8 mouse cellular contexts compared by ENCODE assay signal in the genomic region with DNA sequence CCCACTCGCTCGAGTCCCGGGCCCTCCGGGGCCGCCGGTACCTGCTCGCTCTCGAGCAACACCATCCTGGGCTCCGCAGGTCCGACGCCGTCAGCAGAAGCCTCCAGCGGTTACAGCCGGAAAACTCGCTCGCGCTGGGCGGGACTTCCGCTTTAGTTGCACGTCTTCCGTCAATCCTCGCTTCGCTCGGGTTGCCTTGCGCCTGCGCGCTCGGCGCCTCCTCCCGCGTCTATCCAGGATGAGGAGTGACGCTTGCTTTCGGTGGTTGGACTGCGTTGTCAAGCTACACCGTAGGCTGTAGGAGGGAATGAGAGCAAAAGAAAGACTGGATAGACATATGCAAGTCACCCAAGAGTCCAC. TPM values are rescaled to one million over a fixed set of nuclear protein-coding genes. Genes with fewer than 3 reads are reported as not detected.
DNase-seq lines count a peak whose midpoint lies in the region; ATAC-seq and TF ChIP-seq lines count a peak whose summit lies in the region.

A gene (minus strand): TSS at position 162 of the 360 bp plus-strand sequence.

- peak; percentile 76; the same call in 1 of the 2 replicates for TF ChIP-seq POLR2A in bone marrow, adult 2 months (IDR thresholded peaks at IDR 0.05; ENCODE audit: borderline replicate concordance, control insufficient read depth, low read depth, low read length)
- TF ChIP-seq POLR2A in limb, embryonic 14.5 days (IDR thresholded peaks at IDR 0.05; ENCODE audit: borderline replicate concordance, extremely low read depth, insufficient read depth, insufficient read length) = 0 out of 2 replicates have a peak, but pooled peaks have one; percentile 81

- ATAC-seq in embryonic facial prominence, embryonic 15.5 days (ENCODE audit: insufficient number of reproducible peaks, low FRiP score, low TSS enrichment, low read depth) = peak; percentile 90
- peak; percentile 95 for ATAC-seq in limb, embryonic 14.5 days (ENCODE audit: low FRiP score, low read depth)
- ATAC-seq in midbrain, postnatal 0 days (ENCODE audit: low FRiP score) = peak; percentile 93

- H3K27ac ChIP-seq in bone marrow, adult 2 months (ENCODE audit: control insufficient read depth, insufficient read depth, low read depth, low read length, poor library complexity) = peak within 1 kb of the TSS; percentile 85
- peak within 1 kb of the TSS; percentile 89 for H3K27ac ChIP-seq in embryonic facial prominence, embryonic 15.5 days (replicated peaks)
- peak within 1 kb of the TSS; percentile 67 for H3K27ac ChIP-seq in limb, embryonic 14.5 days (replicated peaks; ENCODE audit: low read depth, low read length)
- H3K27ac ChIP-seq in midbrain, postnatal 0 days (ENCODE audit: low read depth, low read length) = peak within 1 kb of the TSS; percentile 77

- peak within 1 kb of the TSS; percentile 91 for H3K9ac ChIP-seq in embryonic facial prominence, embryonic 15.5 days
- H3K9ac ChIP-seq in limb, embryonic 14.5 days (ENCODE audit: low read depth, low read length, severe bottlenecking) = peak within 1 kb of the TSS; percentile 90
- peak within 1 kb of the TSS; percentile 87 for H3K9ac ChIP-seq in midbrain, postnatal 0 days (replicated peaks; ENCODE audit: low read length, poor library complexity, severe bottlenecking)

- no peaks in the 10 kb centered on the region for H3K27me3 ChIP-seq in embryonic facial prominence, embryonic 15.5 days
- no peaks in the 10 kb centered on the region for H3K27me3 ChIP-seq in limb, embryonic 14.5 days (ENCODE audit: control insufficient read depth, insufficient read depth, low read length)
- no peaks in the 10 kb centered on the region for H3K27me3 ChIP-seq in midbrain, postnatal 0 days (ENCODE audit: insufficient read depth, low read length)

- H3K9me3 ChIP-seq in embryonic facial prominence, embryonic 15.5 days (replicated peaks) = no peaks in the 10 kb centered on the region
- H3K9me3 ChIP-seq in limb, embryonic 14.5 days (ENCODE audit: control insufficient read depth, low read length) = no peaks in the 10 kb centered on the region
- no peaks in the 10 kb centered on the region for H3K9me3 ChIP-seq in midbrain, postnatal 0 days (ENCODE audit: low read length)

- no peak for TF ChIP-seq CTCF in bone marrow, adult 2 months (IDR thresholded peaks at IDR 0.05; ENCODE audit: control insufficient read depth, insufficient read depth, low read length)
- no peak; the same call in 1 of the 2 replicates for TF ChIP-seq CTCF in midbrain, postnatal 0 days (IDR thresholded peaks at IDR 0.05)

- peak within 1 kb of the TSS; percentile 69 for H3K4me3 ChIP-seq in bone marrow, adult 2 months (replicated peaks; ENCODE audit: control insufficient read depth, low read depth, low read length)
- H3K4me3 ChIP-seq in embryonic facial prominence, embryonic 15.5 days (replicated peaks) = peak within 1 kb of the TSS; percentile 96
- peak within 1 kb of the TSS; percentile 90 for H3K4me3 ChIP-seq in limb, embryonic 14.5 days (replicated peaks; ENCODE audit: low read length)
- H3K4me3 ChIP-seq in midbrain, postnatal 0 days (ENCODE audit: low read depth, low read length) = peak within 1 kb of the TSS; percentile 71

- H3K4me1 ChIP-seq in bone marrow, adult 2 months (ENCODE audit: control insufficient read depth, insufficient read depth, low read length) = peaks cover 2% of the 10 kb centered on the region; the same call in 1 of the 2 replicates
- peaks cover 15% of the 10 kb centered on the region for H3K4me1 ChIP-seq in embryonic facial prominence, embryonic 15.5 days
- peaks cover 5% of the 10 kb centered on the region; the same call in 1 of the 2 replicates for H3K4me1 ChIP-seq in limb, embryonic 14.5 days (ENCODE audit: control insufficient read depth, insufficient read depth, low read length)
- peaks cover 8% of the 10 kb centered on the region; the same call in 1 of the 2 replicates for H3K4me1 ChIP-seq in midbrain, postnatal 0 days (ENCODE audit: insufficient read depth, low read length)

- H3K36me3 ChIP-seq in embryonic facial prominence, embryonic 15.5 days = peaks cover 27% of the 10 kb centered on the region
- peaks cover 28% of the 10 kb centered on the region for H3K36me3 ChIP-seq in limb, embryonic 14.5 days (ENCODE audit: control insufficient read depth, insufficient read depth, low read length)
- H3K36me3 ChIP-seq in midbrain, postnatal 0 days (ENCODE audit: insufficient read depth, low read length) = peaks cover 9% of the 10 kb centered on the region; the same call in 1 of the 2 replicates

- under 1% methylated on average over 35 of the region's 35 CpGs for WGBS in bone marrow, adult 2 months
- under 1% methylated on average over 35 of the region's 35 CpGs for WGBS in embryonic facial prominence, embryonic 15.5 days
- under 1% methylated on average over 35 of the region's 35 CpGs for WGBS in limb, embryonic 14.5 days
- WGBS in midbrain, postnatal 0 days = under 1% methylated on average over 35 of the region's 35 CpGs

- peak; percentile 96 for DNase-seq in 416B (ENCODE audit: low read depth)
- DNase-seq in heart, adult 8-10 months (ENCODE audit: low spot score) = peak; percentile 91
- DNase-seq in kidney, adult 9 months = peak; percentile 92
- peak; percentile 95 for DNase-seq in limb, embryonic 14.5 days (ENCODE audit: low spot score)
- peak; percentile 98 for DNase-seq in midbrain, postnatal 0 days (ENCODE audit: low spot score)
- DNase-seq in spleen, postnatal 14 days (ENCODE audit: low spot score in 2 of 2) = peak; percentile 84 to 90

- peak within 1 kb of the TSS; percentile 83 for H3K4me2 ChIP-seq in embryonic facial prominence, embryonic 15.5 days (replicated peaks)
- H3K4me2 ChIP-seq in limb, embryonic 14.5 days (replicated peaks; ENCODE audit: low read depth, low read length, severe bottlenecking) = peak within 1 kb of the TSS; percentile 76
- peak within 1 kb of the TSS; percentile 52 for H3K4me2 ChIP-seq in midbrain, postnatal 0 days (ENCODE audit: low read depth, low read length, poor library complexity, severe bottlenecking)

RNA-seq across cellular contexts. Expression of the gene that starts here (rescaled TPM):
- polyA plus RNA-seq in bone marrow, adult 2 months (2011; ENCODE audit: insufficient read depth, insufficient read length, low replicate concordance, missing spikeins) = 110 and 142 TPM in 2 replicates
- 258 and 285 TPM in 2 replicates for polyA plus RNA-seq in embryonic facial prominence, embryonic 15.5 days (2015; fragmentation: Nextera tagmentation; extraction: Ambion mirVana)
- total RNA-seq in heart, adult 8-10 months (2022) = 100 to 1,000 TPM; 124 to 135 (median 133) TPM
- 127 and 165 TPM in 2 replicates for polyA plus RNA-seq in limb, embryonic 14.5 days (2012; rRNA removed)
- polyA plus RNA-seq in limb, embryonic 14.5 days (2014; fragmentation: Nextera tagmentation; extraction: Ambion mirVana) = 229 and 238 TPM in 2 replicates
- 161 and 181 TPM in 2 replicates for total RNA-seq in midbrain, postnatal 0 days (2014; rRNA removed)
- polyA plus RNA-seq in midbrain, postnatal 0 days (2015; fragmentation: Nextera tagmentation; extraction: Ambion mirVana) = 331 and 352 TPM in 2 replicates

Comparison
In these comparisons a context has a peak if more than half of its experiments do, and no peak if none do; other contexts are left out.
1. Peak in every context shown above with its lines: DNase-seq, ATAC-seq, H3K4me3 ChIP-seq and H3K27ac ChIP-seq.